Mouse (Mus musculus) frontal cortex, postnatal 14 days (tissue): ENCODE measurements around the gene Vpreb1.
A peak's percentile ranks its signal among the peaks of the same experiment; 100 is the strongest.

Source experiments
- DNase-seq, 2 experiments: peaks; one replicate each; pipeline ENCODE4 v3.0.0; 2022; ENCODE audit warnings: low spot score in 2 of 2

Gene Vpreb1

DNA sequence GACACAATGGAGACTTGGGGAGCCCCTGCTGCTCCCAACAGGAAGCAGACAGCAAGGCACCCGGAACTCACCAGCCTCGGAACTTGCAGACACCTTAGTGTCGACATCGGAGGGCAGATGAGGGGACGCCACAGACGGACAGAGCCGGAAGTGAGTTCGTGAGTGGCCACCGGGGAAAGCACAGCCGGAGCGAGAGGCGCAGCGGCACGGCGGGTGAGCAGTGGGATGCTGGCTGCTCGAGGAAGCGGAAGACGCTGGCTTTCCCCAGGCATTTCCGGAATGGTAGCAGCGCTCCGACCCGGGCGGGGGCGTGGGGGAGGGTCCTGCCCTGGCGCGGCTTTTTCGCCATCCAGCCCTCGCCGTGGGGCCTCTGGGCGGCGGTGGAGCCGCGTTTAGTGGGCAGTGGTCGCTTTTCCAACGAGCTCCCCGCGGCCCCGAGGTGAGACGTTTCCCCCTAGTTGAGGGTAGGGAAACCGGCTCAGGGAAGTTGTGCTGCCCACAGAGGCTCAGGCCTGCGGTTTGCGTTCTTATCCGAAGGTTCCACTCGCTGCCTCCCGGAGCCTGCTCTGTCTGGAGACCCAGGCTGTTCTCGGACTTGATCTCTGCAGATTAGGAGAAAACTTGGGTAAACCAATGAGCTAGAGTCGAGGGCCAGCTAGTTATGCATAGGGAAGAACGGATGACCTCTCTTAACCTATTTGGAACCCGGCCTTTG is at the start of gene Vpreb1, which contains the start of gene Top3b:
Gene Vpreb1 (minus strand): TSS at position 227 of the 715 bp plus-strand sequence.
Gene Top3b (plus strand): TSS at position 120 of the 715 bp plus-strand sequence.
- peak; percentile 84 to 87 for DNase-seq

GRCm38 (mm10) chr16:16918441-16919117 is 47.9 kb upstream of the Vpreb1 start:
- DNase-seq, result no peak

DNA sequence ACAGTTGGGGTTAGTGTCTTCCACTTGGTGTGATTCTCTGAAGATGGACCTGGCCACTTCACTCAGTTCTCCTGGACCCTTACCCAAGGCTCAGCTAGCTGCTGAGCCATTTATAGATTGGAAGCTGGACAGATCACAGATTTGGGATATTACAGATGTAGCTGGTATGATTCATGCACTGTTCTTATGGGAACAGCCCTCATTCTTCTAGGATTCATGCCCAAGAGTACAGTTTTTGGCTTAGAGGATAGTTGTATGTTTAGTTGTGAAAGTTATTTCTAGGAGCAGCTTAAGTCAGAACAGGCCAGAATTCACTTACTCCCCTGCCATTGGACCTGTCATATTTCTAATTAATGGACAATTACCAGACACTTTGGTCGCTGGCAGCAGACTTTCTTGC is 42.8 kb upstream of the Vpreb1 start:
- DNase-seq, result no peak

GRCm38 (mm10) chr16:16911641-16912597 is 41.3 kb upstream of the Vpreb1 start:
- DNase-seq, result peak; percentile 66 to 72

DNA sequence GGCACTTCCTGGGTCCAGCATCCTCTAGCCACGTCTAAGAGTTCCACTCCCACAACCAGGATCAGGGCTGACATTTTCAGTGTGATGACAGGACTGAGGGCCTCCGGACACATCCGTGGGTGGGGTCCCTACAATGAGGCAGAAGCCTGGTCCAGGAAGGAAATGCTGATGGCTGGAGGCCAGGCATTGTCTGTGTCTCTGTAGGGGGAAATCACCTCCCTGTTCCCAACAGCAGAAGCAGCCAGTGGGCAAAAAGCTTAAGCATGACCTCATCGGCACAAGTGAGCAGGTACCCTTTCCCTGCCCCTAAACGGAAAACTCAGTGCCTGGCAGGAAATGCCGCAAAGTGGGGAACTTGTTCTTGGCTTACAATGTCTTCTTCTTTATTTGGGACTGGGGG is 37.2 kb upstream of the Vpreb1 start:
- DNase-seq, result no peak

DNA sequence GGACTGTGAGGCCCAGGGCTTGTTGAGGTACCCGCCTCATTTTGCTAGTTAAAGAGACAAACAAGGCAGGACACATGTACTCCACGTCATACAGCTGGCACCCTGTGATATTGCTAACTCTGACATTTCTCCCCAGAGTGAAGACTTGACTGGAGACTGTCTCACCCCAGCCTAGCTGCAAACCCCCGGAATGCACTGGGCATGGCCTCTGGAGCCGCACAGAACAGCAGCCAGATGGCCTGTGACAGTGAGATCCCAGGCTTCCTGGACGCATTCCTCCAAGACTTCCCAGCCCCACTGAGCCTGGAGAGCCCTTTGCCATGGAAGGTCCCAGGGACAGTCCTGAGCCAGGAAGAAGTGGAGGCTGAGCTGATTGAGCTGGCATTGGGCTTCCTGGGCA is 32.5 kb upstream of the Vpreb1 start:
- DNase-seq, result no peak

GRCm38 (mm10) chr16:16902329-16902728 is 31.7 kb upstream of the Vpreb1 start:
- DNase-seq, result no peak

DNA sequence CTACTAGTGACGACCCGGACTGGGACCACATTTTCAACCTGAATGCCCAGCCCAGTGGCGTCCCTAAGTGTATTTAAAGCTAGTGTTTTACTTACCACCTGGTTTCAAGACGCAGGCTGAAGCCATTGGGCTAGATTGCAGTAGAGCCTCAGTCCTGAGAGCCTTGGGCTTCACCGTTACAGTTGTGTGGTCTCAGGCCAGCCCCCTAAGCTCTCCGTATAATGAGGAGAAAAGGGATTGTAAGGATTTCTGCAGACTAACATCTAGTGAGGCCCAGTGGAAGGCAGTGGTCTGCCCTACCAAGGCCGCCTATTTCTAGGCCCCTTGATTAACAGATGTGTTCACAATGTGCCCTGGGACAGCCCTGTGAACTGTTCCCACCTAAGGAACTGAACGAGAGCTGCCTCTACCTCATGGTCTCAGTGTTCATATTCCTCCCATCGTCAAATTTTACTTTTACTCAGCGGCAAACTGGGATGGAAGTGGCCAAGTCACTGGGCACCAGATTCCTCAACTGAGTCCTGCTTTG is 26.5 kb upstream of the Vpreb1 start:
- DNase-seq, result no peak

GRCm38 (mm10) chr16:16896382-16897055 is 25.9 kb upstream of the Vpreb1 start, which contains the start of gene Ppm1f:
TSS of gene Ppm1f (plus strand) at chr16:16896469.
- DNase-seq, result peak; percentile 90 to 94

- no peak for DNase-seq
Observed at GRCm38 (mm10) chr16:16896015-16896381, 25.4 kb upstream of the Vpreb1 start.

DNA sequence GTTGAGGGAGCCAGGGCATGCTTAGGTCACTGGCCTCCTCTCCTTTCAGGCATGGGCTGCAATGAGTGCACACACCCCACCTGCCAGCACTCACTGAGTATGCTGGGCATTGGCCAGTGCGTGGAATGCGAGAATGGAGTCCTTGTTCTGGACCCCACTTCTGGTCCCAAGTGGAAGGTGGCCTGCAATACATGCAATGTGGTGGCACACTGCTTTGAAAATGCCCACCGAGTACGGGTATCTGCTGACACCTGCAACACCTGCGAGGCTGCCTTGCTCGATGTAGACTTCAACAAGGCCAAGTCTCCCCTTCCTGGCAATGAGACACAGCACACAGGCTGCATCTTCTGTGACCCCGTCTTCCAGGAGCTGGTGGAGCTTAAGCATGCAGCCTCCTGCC is 21.7 kb upstream of the Vpreb1 start:
- DNase-seq, result no peak

- DNase-seq, result no peak
Observed at GRCm38 (mm10) chr16:16888341-16888740, 17.7 kb upstream of the Vpreb1 start.

GRCm38 (mm10) chr16:16879025-16879424 is 8.4 kb upstream of the Vpreb1 start:
- DNase-seq, result no peak

GRCm38 (mm10) chr16:16870241-16870616 is 414 bp downstream of the Vpreb1 start:
- no peak for DNase-seq

DNA sequence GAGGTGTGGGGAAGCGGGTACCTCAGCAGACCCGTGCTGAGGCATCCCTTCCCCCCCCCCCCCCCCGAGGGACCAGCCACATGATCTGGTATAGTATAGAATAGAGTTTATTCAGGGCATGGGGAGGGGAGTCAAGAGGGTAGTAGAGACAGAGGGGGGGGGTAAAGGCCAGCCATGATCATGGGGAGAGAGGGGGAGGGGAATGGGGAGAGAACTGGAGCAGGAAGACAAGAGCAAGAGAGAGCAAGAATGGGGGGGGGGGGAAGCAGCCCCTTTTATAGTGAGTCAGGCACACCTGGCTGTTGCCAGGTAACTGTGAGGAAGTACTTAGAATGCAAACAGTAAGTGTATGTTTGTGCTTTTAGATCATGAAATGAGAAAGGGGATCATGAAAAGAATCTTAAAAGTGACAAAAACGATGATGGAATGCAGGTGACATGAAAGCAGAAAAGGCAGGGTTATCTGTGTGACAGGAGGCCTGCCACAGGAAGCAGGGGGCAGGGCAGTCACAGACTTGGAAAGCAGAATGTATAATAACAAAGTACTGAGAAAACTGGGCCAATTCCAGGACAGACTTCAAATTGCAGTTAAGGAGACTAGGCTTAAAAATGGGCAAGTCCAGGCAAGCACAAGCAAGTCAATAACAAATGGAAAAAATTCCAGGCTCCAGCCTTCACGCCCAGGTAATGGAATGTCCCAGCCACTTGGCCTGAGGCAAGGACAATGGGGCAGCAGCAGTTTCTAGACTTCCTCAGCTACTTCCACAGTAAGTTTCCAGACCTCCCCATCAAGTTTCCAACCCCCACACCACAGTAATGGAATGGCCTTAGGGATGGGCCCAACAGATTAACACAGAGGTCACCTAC is 4.7 kb downstream of the Vpreb1 start:
- DNase-seq, result no peak

GRCm38 (mm10) chr16:16865217-16865616 is 5.4 kb downstream of the Vpreb1 start:
- no peak for DNase-seq

DNA sequence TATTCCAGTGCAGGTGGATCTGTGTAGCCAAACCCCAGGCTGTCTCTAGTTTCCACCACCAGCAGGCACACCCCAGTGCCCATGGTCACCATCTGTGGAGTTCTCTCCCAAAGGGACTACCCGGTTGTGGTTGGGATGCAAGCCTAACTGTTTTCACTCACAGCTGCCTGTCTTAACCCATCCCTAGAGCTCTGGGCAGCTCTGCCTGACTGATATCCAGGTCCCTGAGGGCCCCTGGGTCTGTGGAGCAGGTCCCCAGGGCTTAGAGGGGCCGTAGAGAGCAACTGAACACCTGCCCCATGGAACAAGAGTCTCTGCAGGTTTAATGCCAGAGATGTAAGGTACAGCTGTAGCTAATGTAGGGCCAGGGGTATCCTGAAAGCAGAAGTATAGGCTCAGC is 6.7 kb downstream of the Vpreb1 start, which contains the start of gene Igll1:
Gene Igll1 (minus strand): TSS at position 8 of the 400 bp plus-strand sequence.
- no peak for DNase-seq

DNA sequence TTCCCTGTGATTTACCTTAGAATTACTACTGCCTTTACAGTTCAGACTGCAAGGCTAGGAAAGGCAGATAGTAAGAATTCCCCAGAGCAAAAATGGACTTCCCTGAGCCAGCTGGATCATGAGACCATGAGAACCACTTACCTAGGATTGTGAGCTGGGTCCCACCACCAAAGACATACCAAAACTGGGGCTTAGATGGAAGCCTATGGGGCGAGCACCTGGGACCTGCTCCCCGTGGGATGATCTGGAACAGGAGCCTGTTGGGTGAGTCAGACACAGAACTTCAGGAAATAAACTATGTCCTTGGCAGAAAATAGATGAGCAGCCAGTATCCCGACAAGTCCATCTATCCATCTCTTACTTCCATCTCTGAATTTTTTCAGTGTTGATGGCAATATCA is 8.4 kb downstream of the Vpreb1 start:
- DNase-seq, result no peak

- DNase-seq, result no peak
Observed at GRCm38 (mm10) chr16:16856731-16857476, 13.7 kb downstream of the Vpreb1 start.
